Mouse (Mus musculus) intestine, postnatal 0 days (tissue): ENCODE measurements at regions not wholly inside any gene's neighbourhood (a gene's known extent, or its start where the extent isn't known, plus 50 kb on each side); places are given as distances from the start of the nearest gene placed in this dataset.

ENCODE experiments used
- ATAC-seq: fragments of 200-750 bp; cut with Nextera tagmentation; 2 replicates; pipeline ENCODE4 v1.8.0; 2017; ENCODE audit warnings: mild to moderate bottlenecking, moderate TSS enrichment, moderate library complexity
- H3K27ac ChIP-seq: fragments of 300-500 bp; sonication (generic); 2 replicates; pipeline ENCODE4 v1.5.1; 2014; ENCODE audit warnings: mild to moderate bottlenecking, low read depth, low read length, moderate library complexity
- H3K27me3 ChIP-seq: fragments of 300-500 bp; sonication (generic); replicated peaks from 2 replicates; pipeline ENCODE4 v1.6.1; 2014; ENCODE audit warnings: low read length, mixed read lengths; ENCODE audit not compliant: control insufficient read depth, insufficient read depth
- H3K36me3 ChIP-seq: fragments of 300-500 bp; sonication (generic); 2 replicates; pipeline ENCODE4 v1.6.1; 2014; ENCODE audit warnings: mild to moderate bottlenecking, moderate library complexity; ENCODE audit not compliant: control insufficient read depth, insufficient read depth
- H3K4me1 ChIP-seq: fragments of 300-500 bp; sonication (generic); replicated peaks from 2 replicates; pipeline ENCODE4 v1.6.1; 2014; ENCODE audit warnings: antibody characterized with exemption, low read length, mixed read lengths; ENCODE audit not compliant: control insufficient read depth, insufficient read depth
- H3K4me2 ChIP-seq: fragments of 300-500 bp; sonication (generic); replicated peaks from 2 replicates; pipeline ENCODE4 v1.6.1; 2014; ENCODE audit warnings: low read depth, mild to moderate bottlenecking, moderate library complexity
- H3K4me3 ChIP-seq: fragments of 300-500 bp; sonication (generic); 2 replicates; pipeline ENCODE4 v1.5.1; 2014; ENCODE audit warnings: low read depth, low read length
- H3K9ac ChIP-seq: fragments of 300-500 bp; sonication (generic); 2 replicates; pipeline ENCODE4 v1.6.1; 2014; ENCODE audit warnings: mild to moderate bottlenecking, low read depth, low read length
- H3K9me3 ChIP-seq: fragments of 300-500 bp; sonication (generic); 2 replicates; pipeline ENCODE4 v1.6.1; 2016; ENCODE audit warnings: mixed run types; ENCODE audit not compliant: control insufficient read depth
- CTCF ChIP-seq: sonication (generic); IDR thresholded peaks from 2 replicates; pipeline ENCODE4 v1.5.1; 2016; ENCODE audit warnings: low read depth, mild to moderate bottlenecking, control low read depth, antibody characterized with exemption, moderate library complexity
- WGBS: fragments of 180-500 bp; shearing (Covaris S2); extraction: QIAGEN DNeasy Blood & Tissue Kit; methylation state at CpG from one replicate; pipeline ENCODE4 v1.1.7; 2014; 5-methylcytosine and 5-hydroxymethylcytosine counted together

- no peak overlapping the region for H3K4me3 ChIP-seq
- ATAC-seq, result no peak
- no peak overlapping the region for H3K27ac ChIP-seq
- no peak overlapping the region for H3K4me2 ChIP-seq
- H3K9ac ChIP-seq, result no peak overlapping the region
- TF ChIP-seq CTCF, result no peak
- H3K27me3 ChIP-seq, result no peaks in the 10 kb centered on the region
- H3K9me3 ChIP-seq, result no peaks in the 10 kb centered on the region
- WGBS, result 89% methylated on average over 3 of the region's 3 CpGs
- H3K4me1 ChIP-seq, result no peaks in the 10 kb centered on the region
- no peaks in the 10 kb centered on the region for H3K36me3 ChIP-seq
These were observed 2154.3 kb upstream of the Lrrc6 start for GRCm38 (mm10) chr15:68655046-68655445.

- WGBS, result 50% methylated on average over 2 of the region's 2 CpGs
- no peak for TF ChIP-seq CTCF
- H3K36me3 ChIP-seq, result no peaks in the 10 kb centered on the region
- no peak overlapping the region for H3K4me3 ChIP-seq
- no peak overlapping the region for H3K27ac ChIP-seq
- no peak overlapping the region for H3K9ac ChIP-seq
- H3K4me1 ChIP-seq, result no peaks in the 10 kb centered on the region
- H3K4me2 ChIP-seq, result no peak overlapping the region
- H3K27me3 ChIP-seq, result no peaks in the 10 kb centered on the region
- H3K9me3 ChIP-seq, result no peaks in the 10 kb centered on the region
- ATAC-seq, result no peak
These were observed 2149.9 kb upstream of the Lrrc6 start for GRCm38 (mm10) chr15:68650609-68651008.

- 73% methylated on average over 3 of the region's 3 CpGs for WGBS
- no peak for TF ChIP-seq CTCF
- Histone ChIP-seq H3K4me3 (no peak overlapping the region), H3K27me3 (no peaks in the 10 kb centered on the region), H3K4me2 (no peak overlapping the region), H3K36me3 (no peaks in the 10 kb centered on the region), H3K9ac (no peak overlapping the region), H3K27ac (no peak overlapping the region), H3K4me1 (no peaks in the 10 kb centered on the region), H3K9me3 (no peaks in the 10 kb centered on the region)
- no peak for ATAC-seq
These were observed 2149.3 kb upstream of the Lrrc6 start for GRCm38 (mm10) chr15:68650033-68650432.

GRCm38 (mm10) chr15:68646865-68647264 is 2146.2 kb upstream of the Lrrc6 start:
- Histone ChIP-seq H3K27me3 (no peaks in the 10 kb centered on the region), H3K27ac (no peak overlapping the region), H3K4me3 (no peak overlapping the region), H3K9ac (no peak overlapping the region), H3K4me2 (no peak overlapping the region), H3K36me3 (no peaks in the 10 kb centered on the region), H3K4me1 (no peaks in the 10 kb centered on the region), H3K9me3 (no peaks in the 10 kb centered on the region)
- TF ChIP-seq CTCF, result no peak
- 70% methylated on average over 3 of the region's 3 CpGs for WGBS
- ATAC-seq, result no peak

GRCm38 (mm10) chr15:68644862-68645261 is 2144.2 kb upstream of the Lrrc6 start:
- Histone ChIP-seq H3K4me3 (no peak overlapping the region), H3K9me3 (no peaks in the 10 kb centered on the region), H3K9ac (no peak overlapping the region), H3K36me3 (no peaks in the 10 kb centered on the region), H3K27me3 (no peaks in the 10 kb centered on the region), H3K4me2 (no peak overlapping the region), H3K27ac (no peak overlapping the region), H3K4me1 (no peaks in the 10 kb centered on the region)
- no peak for TF ChIP-seq CTCF
- no peak for ATAC-seq
- WGBS, result 83% methylated on average over 1 of the region's 1 CpGs

GRCm38 (mm10) chr15:68635633-68636032 is 2134.9 kb upstream of the Lrrc6 start:
- Histone ChIP-seq H3K27me3 (no peaks in the 10 kb centered on the region), H3K36me3 (no peaks in the 10 kb centered on the region), H3K9me3 (no peaks in the 10 kb centered on the region), H3K4me2 (no peak overlapping the region), H3K4me1 (no peaks in the 10 kb centered on the region), H3K9ac (no peak overlapping the region), H3K27ac (no peak overlapping the region), H3K4me3 (no peak overlapping the region)
- TF ChIP-seq CTCF, result no peak
- ATAC-seq, result no peak

- no peak for ATAC-seq
- no peak for TF ChIP-seq CTCF
- Histone ChIP-seq H3K9me3 (no peaks in the 10 kb centered on the region), H3K4me2 (no peak overlapping the region), H3K9ac (no peak overlapping the region), H3K36me3 (no peaks in the 10 kb centered on the region), H3K4me3 (no peak overlapping the region), H3K4me1 (no peaks in the 10 kb centered on the region), H3K27ac (no peak overlapping the region), H3K27me3 (no peaks in the 10 kb centered on the region)
- 76% methylated on average over 4 of the region's 4 CpGs for WGBS
These were observed 2126.3 kb upstream of the Lrrc6 start for GRCm38 (mm10) chr15:68626976-68627375.
